Mouse (Mus musculus) embryonic fibroblast, embryonic 13.5 days (primary cell): ENCODE data around the gene Ralgps1.
A peak's percentile ranks its signal among the peaks of the same experiment; 100 is the strongest.

ENCODE experiments used
- CTCF ChIP-seq: IDR thresholded peaks from 2 replicates; pipeline ENCODE4 v1.5.1; 2011; ENCODE audit warnings: mild to moderate bottlenecking, control low read depth, low read length, moderate library complexity, borderline replicate concordance; ENCODE audit not compliant: insufficient read depth
- POLR2A ChIP-seq: IDR thresholded peaks from 2 replicates; pipeline ENCODE4 v1.6.1; 2011; ENCODE audit warnings: low read depth, mild to moderate bottlenecking, control low read depth, low read length, moderate library complexity

DNA sequence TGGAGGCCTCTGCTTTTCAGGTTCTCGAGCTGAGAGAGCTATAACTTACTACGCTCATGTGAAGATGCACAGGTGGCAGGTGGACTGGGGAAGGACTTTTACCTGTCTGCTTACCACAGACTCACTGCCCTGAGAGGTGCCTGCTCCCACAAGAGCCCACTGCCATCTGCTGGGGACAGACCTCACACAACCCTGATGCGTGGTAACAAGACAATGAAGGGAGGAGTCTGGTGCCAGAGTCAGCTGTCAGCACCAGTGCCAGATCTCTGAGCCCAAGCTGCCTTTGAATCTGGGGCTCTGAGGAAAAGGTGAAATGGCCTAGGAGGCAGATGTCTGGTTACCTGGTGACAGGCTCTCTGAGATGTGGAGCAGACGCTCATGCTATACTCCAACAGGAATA, 136.4 kb downstream of the Ralgps1 start:
- TF ChIP-seq POLR2A = no peak
- peak; percentile 13; the same call in 1 of the 2 replicates for TF ChIP-seq CTCF
